12 mouse cellular contexts compared by ENCODE assay signal in the genomic region with DNA sequence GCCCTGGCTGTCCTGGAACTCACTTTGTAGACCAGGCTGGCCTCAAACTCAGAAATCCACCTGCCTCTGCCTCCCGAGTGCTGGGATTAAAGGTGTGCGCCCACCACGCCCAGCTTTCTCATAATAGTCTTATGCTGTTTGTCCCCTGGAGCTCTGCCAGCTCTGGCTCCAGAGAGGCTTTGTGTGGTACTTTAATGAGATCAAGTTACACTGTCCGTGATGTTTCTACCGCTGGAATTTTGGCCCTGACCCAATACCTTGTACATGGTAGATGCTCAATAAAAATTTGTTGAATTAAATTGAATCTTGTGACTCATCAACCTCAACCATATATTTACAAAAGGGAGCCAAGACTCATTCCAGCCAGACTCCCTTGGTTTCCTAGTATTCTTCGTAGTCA. TPM values are rescaled to one million over a fixed set of nuclear protein-coding genes. Genes with fewer than 3 reads are reported as not detected.
DNase-seq lines count a peak whose midpoint lies in the region.
"Had no signal": no experiment of that assay in that cellular context is flagged by ENCODE, and none has a peak within 500 bp of the region (broad histone marks: within the 10 kb centered on the region; RNA-seq: fewer than 3 reads in every experiment).

No protein-coding gene starts in this region.

- DNase-seq in adrenal gland, postnatal 14 days: peak; percentile 49
- no peak for DNase-seq in adrenal gland, postnatal 4 days (ENCODE audit: low spot score in 2 of 2)
- DNase-seq in testis, postnatal 10 days (ENCODE audit: low spot score): peak; percentile 65
- DNase-seq in testis, postnatal 14 days (ENCODE audit: low spot score): no peak
- DNase-seq in kidney, adult 8-10 months: peak; percentile 72 to 76
- peak; percentile 78 to 87 for DNase-seq in kidney, postnatal 36 days
- DNase-seq in c-Kit-positive CD71-positive TER-119-positive erythroid progenitor cells, embryonic 14.5 days (ENCODE audit: low spot score): no peak
- DNase-seq in adipocyte (ENCODE audit: low spot score): no peak
- DNase-seq: adrenal gland, postnatal 10 days; cerebellum, adult 11-12 months; embryo, embryonic 11 days; heart, postnatal 14 days had no signal

RNA-seq across cellular contexts. Expression of gene Adm, which starts 23.6 kb away (rescaled TPM):
- 17.3 and 18.6 TPM in 2 replicates for total RNA-seq in adrenal gland, postnatal 14 days (2021)
- total RNA-seq in adrenal gland, postnatal 4 days (2021): 10 to 100 TPM; 26.9 to 28.0 TPM

RNA-seq across cellular contexts. Expression of gene Sbf2, which starts 36.4 kb away (rescaled TPM):
- 51.9 and 52.1 TPM in 2 replicates for total RNA-seq in adrenal gland, postnatal 14 days (2021)
- 10 to 100 TPM; 73.6 to 76.2 TPM for total RNA-seq in adrenal gland, postnatal 4 days (2021)

Comparison
In these comparisons a context has a peak if more than half of its experiments do, and no peak if none do; other contexts are left out.
1. DNase-seq: peak in adrenal gland, postnatal 14 days (single experiment), testis, postnatal 10 days (single experiment), kidney, adult 8-10 months (2 of 2) and kidney, postnatal 36 days (2 of 2); none in adrenal gland, postnatal 4 days (0 of 2), testis, postnatal 14 days (single experiment), c-Kit-positive CD71-positive TER-119-positive erythroid progenitor cells, embryonic 14.5 days (single experiment) and adipocyte (single experiment).